Mouse (Mus musculus): ENCODE data around the gene Gtf2i. TPM values are rescaled to one million over a fixed set of nuclear protein-coding genes. Genes with fewer than 3 reads are reported as not detected.
"Not testable (repeated sequence)": the region's sequence is repeated elsewhere in the genome, so short reads cannot be mapped to it uniquely, and the experiment has no call there.

Gtf2i gene
- 44.7 and 48.2 TPM in 2 replicates for polyA plus RNA-seq (2012; rRNA removed)

GRCm38 (mm10) chr5:134314688-134315622, at the start of gene Gtf2i:
Gtf2i (minus strand) TSS chr5:134314760.
- DNase-seq (ENCODE audit: low read depth in 1 of 2, low spot score in 2 of 2), result peak; percentile 87 to 91
- under 1% methylated on average over 40 of the region's 40 CpGs for WGBS
- H3K27me3 ChIP-seq (ENCODE audit: control insufficient read depth, insufficient read depth, low read length), result no peaks in the 10 kb centered on the region
- peaks cover 4% of the 10 kb centered on the region for H3K4me1 ChIP-seq (ENCODE audit: control insufficient read depth, insufficient read depth, insufficient read length)
- H3K27ac ChIP-seq (ENCODE audit: insufficient read depth, low read length), result peak within 1 kb of the TSS; percentile 96
- H3K36me3 ChIP-seq (ENCODE audit: control insufficient read depth, insufficient read depth, low read length), result no peaks in the 10 kb centered on the region
- TF ChIP-seq CTCF (IDR thresholded peaks at IDR 0.05; ENCODE audit: extremely low read depth, insufficient read depth, insufficient read length, insufficient replicate concordance), result no peak
- TF ChIP-seq POLR2A (IDR thresholded peaks at IDR 0.05; ENCODE audit: low read depth, low read length), result no peak; the same call in 1 of the 2 replicates
- H3K4me3 ChIP-seq (ENCODE audit: extremely low read depth, insufficient read depth, insufficient read length), result peak within 1 kb of the TSS; percentile 97

GRCm38 (mm10) chr5:134359101-134359500, 44.5 kb upstream of the Gtf2i start:
- Histone ChIP-seq H3K27ac (ENCODE audit: insufficient read depth, low read length) (no peak overlapping the region), H3K4me3 (ENCODE audit: extremely low read depth, insufficient read depth, insufficient read length) (no peak overlapping the region), H3K36me3 (ENCODE audit: control insufficient read depth, insufficient read depth, low read length) (no peaks in the 10 kb centered on the region), H3K27me3 (ENCODE audit: control insufficient read depth, insufficient read depth, low read length) (no peaks in the 10 kb centered on the region), H3K4me1 (ENCODE audit: control insufficient read depth, insufficient read depth, insufficient read length) (no peaks in the 10 kb centered on the region)
- TF ChIP-seq POLR2A (IDR thresholded peaks at IDR 0.05; ENCODE audit: low read depth, low read length) (no peak), CTCF (IDR thresholded peaks at IDR 0.05; ENCODE audit: extremely low read depth, insufficient read depth, insufficient read length, insufficient replicate concordance) (no peak)
- WGBS, result 95% methylated on average over 4 of the region's 4 CpGs
- DNase-seq (ENCODE audit: low read depth in 1 of 2, low spot score in 2 of 2), result no peak

- DNase-seq (ENCODE audit: low read depth in 1 of 2, low spot score in 2 of 2); H3K36me3 ChIP-seq (ENCODE audit: control insufficient read depth, insufficient read depth, low read length); H3K4me1 ChIP-seq (ENCODE audit: control insufficient read depth, insufficient read depth, insufficient read length); H3K4me3 ChIP-seq (ENCODE audit: extremely low read depth, insufficient read depth, insufficient read length); H3K27ac ChIP-seq (ENCODE audit: insufficient read depth, low read length); H3K27me3 ChIP-seq (ENCODE audit: control insufficient read depth, insufficient read depth, low read length): not testable (repeated sequence)
- 88% methylated on average over 4 of the region's 4 CpGs for WGBS
Measured at GRCm38 (mm10) chr5:134355372-134355771, 40.8 kb upstream of the Gtf2i start.

- Histone ChIP-seq H3K36me3 (ENCODE audit: control insufficient read depth, insufficient read depth, low read length) (no peaks in the 10 kb centered on the region), H3K4me3 (ENCODE audit: extremely low read depth, insufficient read depth, insufficient read length) (no peak overlapping the region), H3K27me3 (ENCODE audit: control insufficient read depth, insufficient read depth, low read length) (no peaks in the 10 kb centered on the region), H3K27ac (ENCODE audit: insufficient read depth, low read length) (no peak overlapping the region), H3K4me1 (ENCODE audit: control insufficient read depth, insufficient read depth, insufficient read length) (no peaks in the 10 kb centered on the region; the same call in 1 of the 2 replicates)
- DNase-seq (ENCODE audit: low read depth in 1 of 2, low spot score in 2 of 2), result no peak
- TF ChIP-seq CTCF (IDR thresholded peaks at IDR 0.05; ENCODE audit: extremely low read depth, insufficient read depth, insufficient read length, insufficient replicate concordance) (no peak), POLR2A (IDR thresholded peaks at IDR 0.05; ENCODE audit: low read depth, low read length) (no peak)
- WGBS, result 75% methylated on average over 4 of the region's 4 CpGs
Measured at GRCm38 (mm10) chr5:134353117-134353516, 38.6 kb upstream of the Gtf2i start.

GRCm38 (mm10) chr5:134352527-134353001, 38.0 kb upstream of the Gtf2i start:
- Histone ChIP-seq H3K4me3 (ENCODE audit: extremely low read depth, insufficient read depth, insufficient read length) (no peak overlapping the region), H3K4me1 (ENCODE audit: control insufficient read depth, insufficient read depth, insufficient read length) (no peaks in the 10 kb centered on the region; the same call in 1 of the 2 replicates), H3K27ac (ENCODE audit: insufficient read depth, low read length) (no peak overlapping the region), H3K27me3 (ENCODE audit: control insufficient read depth, insufficient read depth, low read length) (no peaks in the 10 kb centered on the region), H3K36me3 (ENCODE audit: control insufficient read depth, insufficient read depth, low read length) (no peaks in the 10 kb centered on the region)
- WGBS, result 49% methylated on average over 3 of the region's 3 CpGs
- no peak for DNase-seq (ENCODE audit: low read depth in 1 of 2, low spot score in 2 of 2)
- TF ChIP-seq CTCF (IDR thresholded peaks at IDR 0.05; ENCODE audit: extremely low read depth, insufficient read depth, insufficient read length, insufficient replicate concordance) (no peak), POLR2A (IDR thresholded peaks at IDR 0.05; ENCODE audit: low read depth, low read length) (no peak)

- no peaks in the 10 kb centered on the region for H3K27me3 ChIP-seq (ENCODE audit: control insufficient read depth, insufficient read depth, low read length)
- no peak overlapping the region for H3K27ac ChIP-seq (ENCODE audit: insufficient read depth, low read length)
- no peaks in the 10 kb centered on the region for H3K36me3 ChIP-seq (ENCODE audit: control insufficient read depth, insufficient read depth, low read length)
- no peaks in the 10 kb centered on the region; the same call in 1 of the 2 replicates for H3K4me1 ChIP-seq (ENCODE audit: control insufficient read depth, insufficient read depth, insufficient read length)
- peak; percentile 34 to 45 for DNase-seq (ENCODE audit: low read depth in 1 of 2, low spot score in 2 of 2)
- H3K4me3 ChIP-seq (ENCODE audit: extremely low read depth, insufficient read depth, insufficient read length), result no peak overlapping the region
- no peak for TF ChIP-seq POLR2A (IDR thresholded peaks at IDR 0.05; ENCODE audit: low read depth, low read length)
- TF ChIP-seq CTCF (IDR thresholded peaks at IDR 0.05; ENCODE audit: extremely low read depth, insufficient read depth, insufficient read length, insufficient replicate concordance), result no peak
- 15% methylated on average over 10 of the region's 10 CpGs for WGBS
Measured at GRCm38 (mm10) chr5:134350660-134351059, 36.1 kb upstream of the Gtf2i start.

GRCm38 (mm10) chr5:134347066-134347465, 32.5 kb upstream of the Gtf2i start:
- Histone ChIP-seq H3K4me1 (ENCODE audit: control insufficient read depth, insufficient read depth, insufficient read length) (no peaks in the 10 kb centered on the region; the same call in 1 of the 2 replicates), H3K36me3 (ENCODE audit: control insufficient read depth, insufficient read depth, low read length) (no peaks in the 10 kb centered on the region), H3K27me3 (ENCODE audit: control insufficient read depth, insufficient read depth, low read length) (no peaks in the 10 kb centered on the region), H3K4me3 (ENCODE audit: extremely low read depth, insufficient read depth, insufficient read length) (no peak overlapping the region), H3K27ac (ENCODE audit: insufficient read depth, low read length) (no peak overlapping the region)
- 86% methylated on average over 2 of the region's 2 CpGs for WGBS
- DNase-seq (ENCODE audit: low read depth in 1 of 2, low spot score in 2 of 2), result no peak
- TF ChIP-seq POLR2A (IDR thresholded peaks at IDR 0.05; ENCODE audit: low read depth, low read length) (no peak), CTCF (IDR thresholded peaks at IDR 0.05; ENCODE audit: extremely low read depth, insufficient read depth, insufficient read length, insufficient replicate concordance) (no peak)
